Mouse (Mus musculus) forebrain, embryonic 14.5 days (tissue): ENCODE measurements at regions not wholly inside any gene's neighbourhood (a gene's known extent, or its start where the extent isn't known, plus 50 kb on each side); places are given as distances from the start of the nearest gene placed in this dataset.
"Not testable (repeated sequence)": the region's sequence is repeated elsewhere in the genome, so short reads cannot be mapped to it uniquely, and the experiment has no call there.

ENCODE experiments used
- ATAC-seq: fragments of 200-750 bp; cut with Nextera tagmentation; 2 replicates; pipeline ENCODE4 v1.8.0; 2017; ENCODE audit warnings: mild to moderate bottlenecking, moderate library complexity
- DNase-seq: peaks from one replicate; pipeline ENCODE4 v3.0.0-alpha.2; 2015; ENCODE audit warnings: low spot score
- H3K27ac ChIP-seq: fragments of 300-500 bp; sonication (generic); 2 replicates; pipeline ENCODE4 v1.5.1; 2014; ENCODE audit warnings: low read depth, mild to moderate bottlenecking, control low read depth, low read length, moderate library complexity
- H3K27me3 ChIP-seq: fragments of 300-500 bp; sonication (generic); replicated peaks from 2 replicates; pipeline ENCODE4 v1.6.1; 2014; ENCODE audit warnings: low read length, control low read depth, mixed read lengths; ENCODE audit not compliant: control insufficient read depth, insufficient read depth
- H3K36me3 ChIP-seq: fragments of 300-500 bp; sonication (generic); 2 replicates; pipeline ENCODE4 v1.6.1; 2014; ENCODE audit warnings: low read length, control low read depth; ENCODE audit not compliant: control insufficient read depth, insufficient read depth
- H3K4me1 ChIP-seq: fragments of 300-500 bp; sonication (generic); 2 replicates; pipeline ENCODE4 v1.6.1; 2014; ENCODE audit warnings: antibody characterized with exemption, low read length, control low read depth; ENCODE audit not compliant: control insufficient read depth, insufficient read depth
- H3K4me2 ChIP-seq: fragments of 300-500 bp; sonication (generic); 2 replicates; pipeline ENCODE4 v1.6.1; 2014; ENCODE audit warnings: mild to moderate bottlenecking, control low read depth, low read length
- H3K4me3 ChIP-seq: fragments of 300-500 bp; sonication (generic); 2 replicates; pipeline ENCODE4 v1.5.1; 2014; ENCODE audit warnings: low read depth, low read length, control low read depth
- H3K9ac ChIP-seq: fragments of 300-500 bp; sonication (generic); 2 replicates; pipeline ENCODE4 v1.6.1; 2014; ENCODE audit warnings: mild to moderate bottlenecking, low read length, control low read depth, moderate library complexity
- H3K9me3 ChIP-seq: fragments of 300-500 bp; sonication (generic); replicated peaks from 2 replicates; pipeline ENCODE4 v1.6.1; 2016; ENCODE audit warnings: low read length, control low read depth, mixed read lengths; ENCODE audit not compliant: control insufficient read depth
- WGBS: fragments of 180-500 bp; shearing (Covaris S2); extraction: QIAGEN DNeasy Blood & Tissue Kit; methylation state at CpG from one replicate; pipeline ENCODE4 v1.1.7; 2014; 5-methylcytosine and 5-hydroxymethylcytosine counted together

DNA sequence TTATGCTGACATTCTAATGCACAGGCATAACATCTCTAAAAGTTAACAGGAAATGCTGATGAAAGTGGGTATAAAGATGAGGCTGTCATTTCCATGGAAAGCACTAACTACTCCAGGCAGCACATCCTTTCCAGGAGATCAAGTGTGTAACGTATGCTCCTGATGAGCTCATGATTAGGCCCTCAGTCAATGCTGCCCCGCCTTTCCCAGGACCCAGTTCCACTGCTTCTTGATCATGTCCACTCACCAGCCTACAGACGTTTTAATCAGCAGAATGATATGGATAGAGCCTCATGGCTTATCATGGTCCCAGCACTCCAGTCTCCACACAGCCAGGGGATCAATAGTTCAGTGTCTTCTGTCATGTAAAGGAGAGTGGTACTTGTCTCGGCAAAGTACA lies 71.7 kb upstream of the Tcerg1l start:
- Histone ChIP-seq H3K9me3 (no peaks in the 10 kb centered on the region), H3K36me3 (no peaks in the 10 kb centered on the region), H3K9ac (no peak overlapping the region), H3K27me3 (no peaks in the 10 kb centered on the region), H3K4me2 (no peak overlapping the region), H3K4me3 (no peak overlapping the region), H3K4me1 (no peaks in the 10 kb centered on the region), H3K27ac (no peak overlapping the region)
- no peak for ATAC-seq
- no peak for DNase-seq
- 87% methylated on average over 4 of the region's 4 CpGs for WGBS

DNA sequence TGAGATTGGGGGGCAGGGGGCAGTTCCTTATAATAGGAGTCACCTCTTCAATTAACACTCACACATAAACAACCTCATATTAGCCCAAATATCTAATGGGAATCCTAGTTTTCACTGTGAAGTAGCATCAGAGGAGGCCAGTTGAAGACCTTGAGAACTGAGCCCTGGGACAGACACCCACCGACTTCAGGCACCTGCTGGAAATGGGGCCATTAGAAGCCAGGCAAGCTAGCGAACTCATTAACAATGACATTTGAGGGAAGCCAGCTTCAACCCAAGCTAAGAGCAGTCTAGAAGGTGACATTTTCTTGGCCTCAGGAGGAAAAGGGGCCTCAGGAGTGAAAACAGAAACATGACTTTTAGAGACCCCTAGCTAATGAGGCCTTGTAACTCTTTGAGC lies 70.9 kb upstream of the Tcerg1l start:
- Histone ChIP-seq H3K4me1 (no peaks in the 10 kb centered on the region), H3K9ac (no peak overlapping the region), H3K9me3 (no peaks in the 10 kb centered on the region), H3K27me3 (no peaks in the 10 kb centered on the region), H3K4me2 (no peak overlapping the region), H3K4me3 (no peak overlapping the region), H3K27ac (no peak overlapping the region), H3K36me3 (no peaks in the 10 kb centered on the region)
- DNase-seq (no peak), ATAC-seq (no peak)
- 84% methylated on average over 2 of the region's 2 CpGs for WGBS

DNA sequence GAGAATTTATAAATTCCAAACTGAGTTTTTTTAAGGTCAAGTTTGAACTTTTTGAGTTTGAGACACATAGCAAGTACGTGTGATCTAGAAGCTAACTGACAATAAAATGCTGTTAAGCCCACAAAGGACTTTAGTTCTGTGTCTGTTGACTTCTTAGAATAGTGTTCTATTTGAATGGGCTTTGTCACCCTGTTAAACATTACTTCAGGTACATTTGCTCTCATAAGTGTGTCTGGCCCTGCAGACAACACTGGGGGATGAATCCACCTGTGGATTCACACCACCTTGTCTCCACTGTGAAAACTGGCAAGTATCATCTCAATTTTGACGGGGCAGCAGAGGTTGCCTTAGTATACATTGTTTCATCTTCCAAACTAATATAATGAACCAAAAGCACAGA lies 70.5 kb upstream of the Tcerg1l start:
- no peak overlapping the region for H3K9ac ChIP-seq
- ATAC-seq (no peak), DNase-seq (no peak)
- H3K4me2 ChIP-seq: no peak overlapping the region
- H3K36me3 ChIP-seq: no peaks in the 10 kb centered on the region
- H3K27ac ChIP-seq: no peak overlapping the region
- no peaks in the 10 kb centered on the region for H3K4me1 ChIP-seq
- no peak overlapping the region for H3K4me3 ChIP-seq
- no peaks in the 10 kb centered on the region for H3K9me3 ChIP-seq
- H3K27me3 ChIP-seq: no peaks in the 10 kb centered on the region
- 87% methylated on average over 2 of the region's 2 CpGs for WGBS

DNA sequence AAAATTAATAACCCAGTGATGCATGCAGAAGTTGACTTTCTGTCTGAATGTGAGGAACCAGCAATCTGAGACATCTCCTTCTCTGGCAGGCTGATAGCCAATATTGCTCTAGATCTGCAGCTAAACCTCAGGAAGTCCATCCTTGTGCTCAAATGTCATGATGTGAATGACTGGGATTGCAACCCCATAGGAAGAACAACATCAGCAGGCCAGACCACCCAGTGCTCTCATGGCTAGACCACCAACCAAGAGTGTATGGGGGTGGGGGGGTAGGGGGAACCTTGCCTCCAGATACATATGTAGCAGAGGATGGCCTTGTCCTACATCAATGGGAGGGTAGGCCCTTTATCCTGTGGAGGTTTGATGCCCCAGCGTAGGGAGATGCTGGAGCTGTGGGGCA lies 69.9 kb upstream of the Tcerg1l start:
- WGBS: 81% methylated on average over 1 of the region's 1 CpGs
- Histone ChIP-seq H3K9me3 (no peaks in the 10 kb centered on the region), H3K9ac (no peak overlapping the region), H3K27ac (no peak overlapping the region), H3K4me3 (no peak overlapping the region), H3K4me2 (no peak overlapping the region), H3K4me1 (no peaks in the 10 kb centered on the region), H3K27me3 (no peaks in the 10 kb centered on the region), H3K36me3 (no peaks in the 10 kb centered on the region)
- no peak for ATAC-seq
- DNase-seq: no peak

DNA sequence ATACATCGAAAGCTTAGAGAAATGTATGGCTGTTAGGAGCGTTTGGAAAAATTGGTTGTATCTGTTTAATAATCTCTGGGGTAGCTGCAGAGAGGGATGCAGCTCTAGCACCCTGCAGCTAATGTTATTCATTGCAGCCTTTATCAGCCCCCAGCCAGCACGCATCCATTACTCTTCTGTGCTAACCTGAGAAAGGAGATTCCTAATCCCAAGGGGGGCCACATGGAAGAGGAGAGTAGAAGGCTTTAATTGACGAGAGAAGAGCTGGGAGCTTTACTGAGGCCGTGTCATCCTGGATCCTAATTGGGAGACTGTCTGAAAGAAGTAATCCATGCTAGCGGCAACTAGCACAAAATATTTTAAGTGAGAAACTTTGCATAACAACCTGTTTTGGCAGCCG lies 60.4 kb upstream of the Tcerg1l start:
- H3K9me3 ChIP-seq: no peaks in the 10 kb centered on the region
- no peak overlapping the region for H3K9ac ChIP-seq
- no peak overlapping the region for H3K4me3 ChIP-seq
- ATAC-seq (no peak), DNase-seq (peak; percentile 39)
- WGBS: 20% methylated on average over 7 of the region's 7 CpGs
- no peaks in the 10 kb centered on the region for H3K4me1 ChIP-seq
- H3K36me3 ChIP-seq: no peaks in the 10 kb centered on the region
- H3K27me3 ChIP-seq: no peaks in the 10 kb centered on the region
- H3K27ac ChIP-seq: no peak overlapping the region
- H3K4me2 ChIP-seq: no peak overlapping the region

DNA sequence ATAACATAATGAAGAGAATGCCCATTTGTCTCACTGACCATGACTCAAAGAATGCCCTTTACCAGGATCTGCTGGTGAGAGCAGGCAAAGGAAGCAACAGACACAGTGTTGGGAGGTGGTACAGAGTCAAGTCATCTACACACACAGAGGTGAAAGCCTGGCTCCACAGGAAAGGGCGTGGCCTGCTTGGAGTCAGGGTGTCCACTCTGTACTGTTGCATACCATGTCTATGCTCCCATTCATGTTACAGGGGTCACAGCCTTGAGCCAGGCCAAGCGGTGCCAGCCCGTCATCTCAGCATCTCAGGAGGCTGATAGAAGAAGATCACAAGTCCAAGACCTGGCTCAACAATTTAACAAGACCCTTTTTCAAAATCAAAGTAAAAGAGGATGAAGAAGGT lies 57.8 kb upstream of the Tcerg1l start:
- ATAC-seq (no peak), DNase-seq (no peak)
- Histone ChIP-seq H3K36me3 (no peaks in the 10 kb centered on the region), H3K9me3 (no peaks in the 10 kb centered on the region), H3K4me1 (no peaks in the 10 kb centered on the region), H3K4me3 (no peak overlapping the region), H3K9ac (no peak overlapping the region), H3K4me2 (no peak overlapping the region), H3K27me3 (no peaks in the 10 kb centered on the region), H3K27ac (no peak overlapping the region)
- WGBS: 87% methylated on average over 3 of the region's 3 CpGs

DNA sequence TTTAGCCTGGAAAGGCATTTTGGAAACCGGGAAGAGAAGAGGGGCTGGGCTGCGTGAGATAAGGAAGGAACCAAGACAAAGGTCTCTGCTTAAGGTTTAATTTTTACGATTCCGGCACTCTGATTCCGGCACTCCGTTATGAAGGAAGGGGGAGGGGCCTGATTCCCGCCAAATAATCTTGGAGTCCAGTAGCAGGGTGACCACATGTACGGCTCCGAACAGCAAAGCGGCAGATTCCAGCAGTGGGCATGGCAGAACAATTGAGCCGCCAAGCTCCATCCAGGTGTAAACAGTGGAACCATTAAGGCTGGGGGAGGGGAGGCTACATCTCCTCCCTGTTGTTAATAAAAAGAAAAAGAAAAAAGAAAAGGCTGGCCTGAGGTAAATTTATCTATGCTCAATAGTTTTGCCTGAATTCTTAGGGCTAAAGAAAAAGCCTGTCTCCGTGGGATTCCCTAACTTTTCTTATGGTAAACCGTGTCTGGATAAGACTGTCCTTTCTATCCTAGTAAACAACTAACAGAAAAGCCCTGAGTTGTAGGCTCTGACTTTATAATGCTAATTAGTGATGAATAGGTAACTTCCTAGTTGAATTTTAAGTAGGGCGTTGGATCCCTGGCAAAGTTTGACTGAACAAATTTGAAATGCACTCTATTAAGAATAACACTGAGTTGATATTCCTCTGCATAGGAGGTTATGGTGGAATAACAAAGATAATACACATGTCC lies 57.1 kb upstream of the Tcerg1l start:
- not testable (repeated sequence) for H3K36me3 ChIP-seq, ATAC-seq
- 34% methylated on average over 14 of the region's 14 CpGs for WGBS

DNA sequence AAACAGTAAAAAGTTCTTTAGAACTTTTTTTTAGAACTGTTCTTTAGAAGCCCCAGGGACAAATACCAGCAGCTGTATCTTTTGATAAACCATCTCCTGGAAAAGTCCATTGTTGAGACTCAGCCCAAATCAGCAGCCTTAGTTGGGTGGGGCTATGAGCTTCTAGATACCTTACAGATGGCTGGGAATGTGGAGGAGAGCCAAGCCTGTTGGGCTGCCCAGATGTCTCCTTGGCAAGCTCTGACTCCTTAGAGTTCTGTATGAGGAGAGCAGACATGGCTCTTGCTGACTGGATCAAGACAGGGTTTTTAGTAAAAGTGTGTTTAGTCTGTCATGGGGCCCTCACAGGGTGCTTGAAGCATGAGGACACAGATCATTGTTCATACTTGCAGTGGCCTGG lies 53.8 kb upstream of the Tcerg1l start:
- Histone ChIP-seq H3K4me2 (no peak overlapping the region), H3K36me3 (no peaks in the 10 kb centered on the region), H3K27ac (no peak overlapping the region), H3K9me3 (no peaks in the 10 kb centered on the region), H3K4me3 (no peak overlapping the region), H3K4me1 (no peaks in the 10 kb centered on the region), H3K9ac (no peak overlapping the region), H3K27me3 (no peaks in the 10 kb centered on the region)
- peak; percentile 54 for DNase-seq
- no peak for ATAC-seq

More for the DNA sequence above, 57.1 kb upstream of the Tcerg1l start:
- H3K9ac ChIP-seq, H3K9me3 ChIP-seq, H3K27me3 ChIP-seq, DNase-seq, H3K27ac ChIP-seq, H3K4me2 ChIP-seq, H3K4me1 ChIP-seq, H3K4me3 ChIP-seq: not testable (repeated sequence)

DNA sequence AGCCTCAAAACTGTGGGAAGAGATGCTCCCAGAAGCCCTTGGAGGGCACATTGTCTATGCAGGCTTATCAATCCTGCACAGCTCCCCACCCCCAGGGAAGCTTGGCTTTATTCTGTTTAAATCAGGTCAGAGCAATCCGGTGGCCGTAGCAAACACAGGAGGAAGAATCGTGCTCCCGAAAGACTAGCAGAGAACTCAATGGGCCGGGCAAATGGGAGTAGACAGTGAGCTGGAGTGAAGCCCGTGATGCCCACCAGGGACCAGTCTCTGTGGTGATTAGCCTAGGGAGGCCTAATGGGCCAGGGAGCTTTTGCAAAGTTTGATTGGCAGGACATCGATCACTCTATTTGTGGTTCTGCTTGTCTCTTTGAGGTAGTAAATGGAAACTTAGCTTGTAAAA lies 51.0 kb upstream of the Tcerg1l start:
- no peak for ATAC-seq
- Histone ChIP-seq H3K4me3 (no peak overlapping the region), H3K27ac (no peak overlapping the region), H3K9me3 (no peaks in the 10 kb centered on the region), H3K36me3 (no peaks in the 10 kb centered on the region), H3K4me2 (no peak overlapping the region), H3K27me3 (no peaks in the 10 kb centered on the region), H3K9ac (no peak overlapping the region), H3K4me1 (no peaks in the 10 kb centered on the region)
- DNase-seq: no peak
- WGBS: 80% methylated on average over 7 of the region's 7 CpGs
